Mouse (Mus musculus): ENCODE data around the gene Hexim2. TPM values are rescaled to one million over a fixed set of nuclear protein-coding genes. Genes with fewer than 3 reads are reported as not detected.

Hexim2 gene
- total RNA-seq, 1 experiment from 2014 or later = 1.5 TPM

DNA sequence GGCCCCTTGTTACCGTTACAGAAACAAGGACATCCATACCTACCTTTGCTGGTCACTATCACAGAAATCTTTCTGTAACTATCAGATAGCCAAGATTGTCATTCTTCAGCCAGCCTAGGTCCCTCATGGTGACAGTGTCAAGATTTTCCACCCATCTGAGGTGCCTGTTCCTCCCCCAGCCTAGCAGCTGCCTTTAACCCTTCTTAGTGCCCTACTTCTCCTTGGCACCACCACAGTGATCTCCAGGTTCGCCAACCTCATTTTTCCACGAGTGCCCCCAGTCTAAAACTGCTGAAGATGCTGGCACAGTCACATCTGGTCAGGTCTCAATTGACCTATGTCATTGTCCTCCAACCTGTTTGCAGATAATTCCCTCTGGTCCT, 37.9 kb downstream of the Hexim2 start:
- no peak for ATAC-seq (ENCODE audit: extremely low read depth, insufficient number of reproducible peaks, low FRiP score, poor library complexity, severe bottlenecking)

DNA sequence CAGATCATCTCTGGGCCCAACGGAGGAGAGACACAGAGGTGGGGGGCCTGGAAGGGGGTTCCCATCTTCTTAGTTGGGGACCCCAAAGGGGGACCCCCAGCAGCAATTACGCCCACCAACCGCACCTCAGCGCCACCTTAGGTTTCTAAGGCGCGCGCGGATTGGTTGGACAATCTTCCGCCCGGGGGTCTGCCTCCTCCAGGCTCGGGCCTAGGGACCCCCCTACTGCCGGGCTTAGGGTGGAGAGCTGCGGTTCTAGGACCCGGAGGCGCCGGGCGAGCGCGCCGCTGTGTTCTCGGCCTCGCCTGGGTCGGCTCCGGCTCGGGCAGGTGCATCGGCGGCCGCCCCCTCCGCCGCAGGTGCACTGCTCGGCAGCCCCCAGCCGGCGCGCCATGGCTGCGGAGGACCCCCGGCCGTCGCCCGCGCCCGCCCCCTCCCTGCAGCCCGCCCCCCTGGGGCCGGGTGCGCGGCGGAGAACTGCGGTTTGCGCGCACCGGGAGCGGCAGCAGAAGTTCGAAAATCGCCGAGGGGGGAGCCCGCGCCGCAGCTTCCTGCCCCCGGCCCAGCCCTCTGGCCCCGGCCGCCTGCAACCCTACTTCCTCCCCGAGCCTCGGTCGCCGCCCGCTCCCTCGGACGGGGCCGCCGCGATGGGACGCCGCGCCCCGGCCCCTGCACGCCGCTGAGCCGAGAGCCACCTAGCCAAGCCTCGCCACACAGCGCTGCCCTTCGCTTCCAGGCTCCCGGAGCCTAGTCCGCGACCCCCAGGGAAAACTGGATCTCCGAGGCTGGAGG, 38.5 kb downstream of the Hexim2 start, which contains the start of gene Fmnl1:
Gene Fmnl1 (plus strand): TSS at position 614 of the 792 bp plus-strand sequence.
- peak; percentile 18; the same call in 1 of the 2 replicates for ATAC-seq (ENCODE audit: extremely low read depth, insufficient number of reproducible peaks, low FRiP score, poor library complexity, severe bottlenecking)

GRCm38 (mm10) chr11:103171286-103171620, 39.0 kb downstream of the Hexim2 start:
- ATAC-seq (ENCODE audit: extremely low read depth, insufficient number of reproducible peaks, low FRiP score, poor library complexity, severe bottlenecking) = no peak

DNA sequence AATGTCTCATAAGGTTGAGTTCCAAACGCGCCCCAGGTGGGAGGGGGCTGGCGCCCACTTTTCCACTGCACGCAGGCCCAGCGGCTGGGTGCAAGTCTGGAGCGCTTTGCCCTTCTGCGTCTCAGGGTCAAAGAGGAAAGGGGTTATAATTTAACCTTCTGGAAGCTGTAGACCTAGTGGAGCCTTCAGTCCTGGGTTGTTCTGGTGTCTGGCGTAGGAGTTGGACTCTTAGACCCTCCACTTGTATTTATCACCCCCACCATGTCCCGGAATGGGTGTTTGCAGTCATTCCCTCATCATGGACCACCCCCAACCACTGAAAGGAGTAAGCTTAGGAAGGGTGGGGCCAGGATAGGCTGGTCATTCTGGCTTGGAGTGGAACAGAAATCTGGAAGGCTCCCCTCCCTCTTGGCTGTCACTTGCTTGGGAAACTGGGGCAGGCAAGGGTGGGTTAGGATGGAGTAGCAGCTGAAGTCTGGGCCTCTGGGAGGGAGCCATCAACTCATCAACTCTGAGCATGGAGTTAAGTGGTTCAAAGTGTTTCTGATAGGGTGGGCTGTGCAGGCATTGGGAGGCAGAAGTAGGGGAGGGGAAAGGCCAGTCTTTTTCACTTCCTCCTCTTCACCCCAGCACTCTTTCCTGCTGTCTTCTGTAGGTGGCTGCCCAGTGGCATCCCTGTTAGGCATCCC, 39.6 kb downstream of the Hexim2 start:
- no peak for ATAC-seq (ENCODE audit: extremely low read depth, insufficient number of reproducible peaks, low FRiP score, poor library complexity, severe bottlenecking)

DNA sequence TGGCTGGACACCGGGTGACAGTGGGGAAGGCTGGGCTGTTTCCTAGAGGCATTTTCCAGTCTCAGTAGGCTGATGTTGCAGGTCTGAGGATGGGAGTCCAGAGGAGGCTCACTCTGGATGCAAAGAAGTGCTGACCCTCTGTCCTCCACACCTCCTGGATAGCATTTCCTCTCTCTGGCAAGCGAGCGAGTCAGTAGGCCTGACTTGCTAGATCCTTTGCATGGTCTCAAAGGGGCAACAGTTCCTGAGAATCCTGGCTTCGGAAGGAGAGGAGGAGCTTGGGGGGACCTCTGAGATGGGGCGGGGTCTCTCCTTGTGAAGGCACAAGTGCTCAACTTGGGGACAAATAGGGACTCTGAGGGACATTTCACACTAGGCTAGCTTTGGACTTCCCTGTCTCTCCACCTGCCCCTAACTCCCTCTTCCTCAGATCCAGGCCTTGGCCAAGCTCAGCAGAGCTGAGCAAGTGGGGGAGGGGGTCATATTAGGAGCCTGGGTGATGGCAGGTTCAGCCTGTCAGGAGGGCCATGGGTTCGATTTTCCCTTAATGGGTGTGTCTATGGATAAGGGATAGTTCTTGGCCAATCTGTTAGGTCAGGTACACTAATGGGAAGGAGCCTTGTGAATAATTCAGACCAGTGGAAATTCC, 40.3 kb downstream of the Hexim2 start:
- ATAC-seq (ENCODE audit: extremely low read depth, insufficient number of reproducible peaks, low FRiP score, poor library complexity, severe bottlenecking) = no peak

- ATAC-seq (ENCODE audit: extremely low read depth, insufficient number of reproducible peaks, low FRiP score, poor library complexity, severe bottlenecking) = no peak
Measured at GRCm38 (mm10) chr11:103173041-103173770, 41.0 kb downstream of the Hexim2 start.

DNA sequence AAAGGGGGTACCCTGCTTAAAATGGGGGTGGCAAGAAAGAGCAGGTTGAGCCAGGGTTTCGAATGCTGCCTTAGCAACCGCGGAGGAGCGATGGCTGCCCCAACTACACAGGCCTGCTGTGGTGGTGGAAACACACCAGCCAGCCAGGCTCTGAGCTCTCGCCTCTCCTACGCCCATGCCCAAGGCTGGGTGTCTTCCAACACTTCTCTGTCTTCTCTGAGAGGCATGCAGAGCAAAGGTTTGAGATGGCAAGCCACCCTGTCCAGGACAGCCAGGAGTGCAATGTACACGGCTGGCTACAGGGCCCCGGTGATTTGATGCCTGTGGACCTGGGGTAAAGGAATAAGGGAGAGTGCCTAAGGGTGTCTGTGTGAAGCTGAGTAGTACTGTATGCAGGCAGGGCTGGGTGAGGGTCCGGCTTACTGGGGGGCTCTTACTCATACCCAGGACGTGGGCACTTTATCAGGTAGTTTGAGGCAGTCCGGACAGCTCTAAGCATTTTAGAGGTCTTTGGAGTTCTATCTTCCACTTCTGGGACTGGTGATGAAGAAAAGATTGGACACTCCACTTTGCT, 41.6 kb downstream of the Hexim2 start:
- no peak for ATAC-seq (ENCODE audit: extremely low read depth, insufficient number of reproducible peaks, low FRiP score, poor library complexity, severe bottlenecking)

DNA sequence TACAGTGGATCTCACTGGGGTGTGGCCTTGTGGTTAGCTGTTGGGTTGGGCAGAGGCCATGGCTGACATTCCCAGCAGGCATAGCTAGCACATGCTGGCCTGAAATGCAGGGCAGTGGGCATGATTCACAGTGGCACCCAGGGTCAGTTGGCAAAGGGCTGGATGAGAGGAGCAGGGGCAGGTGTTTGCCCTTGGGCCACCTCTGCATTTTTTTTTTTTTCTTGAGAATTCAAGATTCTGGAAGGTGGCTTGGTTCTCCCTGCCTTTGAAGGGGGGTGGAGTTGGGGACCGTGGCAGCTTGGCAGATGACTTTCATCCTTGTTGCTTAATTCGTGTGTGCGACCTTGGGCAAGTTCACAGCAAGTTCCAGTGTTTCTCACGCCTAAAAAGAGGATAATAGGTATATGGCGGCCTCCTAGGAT, 42.2 kb downstream of the Hexim2 start:
- ATAC-seq (ENCODE audit: extremely low read depth, insufficient number of reproducible peaks, low FRiP score, poor library complexity, severe bottlenecking) = no peak

- peak; percentile 74 for ATAC-seq (ENCODE audit: extremely low read depth, insufficient number of reproducible peaks, low FRiP score, poor library complexity, severe bottlenecking)
Measured at GRCm38 (mm10) chr11:103174891-103175391, 42.7 kb downstream of the Hexim2 start.

GRCm38 (mm10) chr11:103175688-103176442, 43.6 kb downstream of the Hexim2 start:
- no peak for ATAC-seq (ENCODE audit: extremely low read depth, insufficient number of reproducible peaks, low FRiP score, poor library complexity, severe bottlenecking)

- no peak for ATAC-seq (ENCODE audit: extremely low read depth, insufficient number of reproducible peaks, low FRiP score, poor library complexity, severe bottlenecking)
Measured at GRCm38 (mm10) chr11:103176510-103176909, 44.3 kb downstream of the Hexim2 start.

- no peak for ATAC-seq (ENCODE audit: extremely low read depth, insufficient number of reproducible peaks, low FRiP score, poor library complexity, severe bottlenecking)
Measured at GRCm38 (mm10) chr11:103177216-103177615, 45.0 kb downstream of the Hexim2 start.

DNA sequence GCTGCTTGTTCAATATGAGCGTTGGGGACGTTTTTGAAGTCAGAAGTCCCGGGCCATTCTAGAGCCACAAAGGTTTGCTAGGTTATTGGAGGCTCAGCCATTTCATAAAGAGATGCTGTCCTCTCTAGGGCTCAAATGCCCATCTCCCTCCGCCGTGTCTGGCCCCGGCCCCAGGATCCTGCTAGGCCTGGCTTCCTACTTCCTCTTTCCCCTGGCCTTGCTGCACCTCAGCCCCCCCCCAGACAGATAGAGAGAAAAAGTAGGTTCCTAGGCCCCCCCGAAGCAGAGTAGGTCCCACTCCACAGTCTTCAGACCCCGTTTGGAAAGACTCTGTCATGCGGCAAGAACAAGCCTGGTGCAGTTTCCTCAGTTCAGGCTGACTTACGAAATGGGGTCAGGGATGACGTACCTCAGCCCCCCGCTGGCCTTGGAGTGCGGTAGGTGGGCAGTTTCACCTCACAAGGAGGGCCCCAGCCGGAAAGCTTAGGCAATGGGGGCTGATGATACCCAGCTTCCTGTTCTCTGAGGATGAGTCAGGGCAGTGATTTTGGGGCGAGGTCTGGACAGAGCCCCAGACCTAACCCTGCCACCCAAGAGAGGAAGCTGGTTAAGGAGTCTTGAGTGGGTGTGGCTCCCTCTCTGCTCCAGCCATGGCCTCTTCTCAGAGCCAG, 45.7 kb downstream of the Hexim2 start:
- ATAC-seq (ENCODE audit: extremely low read depth, insufficient number of reproducible peaks, low FRiP score, poor library complexity, severe bottlenecking) = peak; percentile 71

DNA sequence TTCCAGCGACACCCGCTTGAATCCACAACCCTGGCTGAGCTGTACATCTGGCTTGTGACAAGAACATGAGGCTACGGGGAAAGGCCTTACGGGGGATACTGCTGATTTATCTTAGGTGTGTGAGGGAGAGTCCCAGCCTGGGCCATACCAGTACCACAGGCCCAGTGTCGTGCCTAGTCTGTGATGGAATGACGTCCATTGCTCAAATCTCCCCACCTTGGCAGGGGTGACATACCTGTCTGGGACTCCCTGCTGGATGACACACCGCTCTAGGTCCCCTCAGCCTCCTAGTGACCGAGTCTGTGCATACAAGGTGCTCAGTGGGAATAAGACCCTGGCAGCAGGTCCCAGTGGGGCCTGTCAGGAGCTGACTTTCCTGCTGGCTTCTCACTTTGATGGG, 46.5 kb downstream of the Hexim2 start:
- ATAC-seq (ENCODE audit: extremely low read depth, insufficient number of reproducible peaks, low FRiP score, poor library complexity, severe bottlenecking) = no peak

- ATAC-seq (ENCODE audit: extremely low read depth, insufficient number of reproducible peaks, low FRiP score, poor library complexity, severe bottlenecking) = no peak
Measured at GRCm38 (mm10) chr11:103180426-103180825, 48.2 kb downstream of the Hexim2 start.

DNA sequence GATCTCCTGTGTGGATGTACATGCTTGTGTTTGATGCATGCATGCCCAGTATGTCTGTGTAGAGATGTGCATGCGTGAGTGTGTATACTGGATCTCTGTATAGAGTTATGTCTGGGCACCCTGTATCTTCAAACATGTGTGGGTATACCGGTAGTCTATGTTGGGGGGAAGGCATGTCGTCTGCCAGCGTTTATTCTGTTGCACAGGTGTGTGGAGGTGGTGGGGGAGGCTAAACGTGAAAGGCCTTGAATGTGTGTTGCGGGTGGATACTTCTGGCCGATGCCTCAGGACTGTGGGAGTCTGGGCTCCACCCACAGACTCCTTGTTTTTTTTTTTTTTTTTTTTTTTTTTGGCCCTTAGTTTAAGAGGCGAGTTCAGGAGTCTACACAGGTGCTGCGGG, 49.1 kb downstream of the Hexim2 start:
- ATAC-seq (ENCODE audit: extremely low read depth, insufficient number of reproducible peaks, low FRiP score, poor library complexity, severe bottlenecking) = no peak

DNA sequence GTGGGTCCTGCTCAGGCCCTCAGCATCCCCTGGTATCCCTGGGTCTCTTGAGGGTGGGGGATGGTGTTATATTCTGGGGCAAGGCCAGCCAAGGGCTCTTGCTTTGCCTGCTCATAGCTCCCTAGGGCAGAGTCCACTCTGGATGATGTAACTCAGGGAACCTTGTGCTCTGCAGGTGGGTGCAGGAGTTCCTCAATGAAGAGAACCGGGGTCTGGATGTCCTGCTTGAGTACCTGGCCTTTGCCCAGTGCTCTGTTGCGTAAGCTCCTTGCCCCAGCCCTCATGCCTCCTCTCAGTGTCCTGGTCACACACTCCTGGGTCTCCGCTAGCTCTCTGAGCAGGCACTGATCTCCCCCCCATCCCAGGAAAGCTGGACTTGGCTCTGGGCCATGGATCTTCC, 49.7 kb downstream of the Hexim2 start:
- no peak for ATAC-seq (ENCODE audit: extremely low read depth, insufficient number of reproducible peaks, low FRiP score, poor library complexity, severe bottlenecking)

DNA sequence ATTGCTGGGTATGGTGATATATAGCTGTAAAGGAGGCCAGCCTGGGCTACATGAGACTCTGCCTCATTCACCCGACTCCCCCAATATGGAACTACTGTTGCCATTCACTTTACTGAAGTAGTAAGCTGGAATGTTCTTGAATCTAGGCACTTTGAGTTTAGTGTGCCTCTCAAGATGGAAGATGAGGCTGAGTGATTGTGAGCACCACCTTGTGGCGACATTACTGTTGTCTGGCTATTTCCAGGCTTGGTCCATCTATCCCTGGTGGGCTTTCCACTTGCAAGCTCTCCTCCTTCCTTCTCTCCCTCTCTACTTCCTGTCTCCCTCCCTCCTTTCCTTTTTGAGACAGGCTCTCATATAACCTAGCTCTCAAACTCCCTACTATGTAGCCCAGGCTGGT, 52.7 kb downstream of the Hexim2 start:
- peak; percentile 51; the same call in 1 of the 2 replicates for ATAC-seq (ENCODE audit: extremely low read depth, insufficient number of reproducible peaks, low FRiP score, poor library complexity, severe bottlenecking)
